Mouse (Mus musculus) CH12.LX (cell line): ENCODE measurements around the gene Tnfrsf21.

Source experiments
- CTCF ChIP-seq, 2 experiments: IDR thresholded peaks in 1 of 2; conservative IDR thresholded peaks in 1 of 2; 2 replicates each; pipeline ENCODE4 v1.5.1; 2011 to 2012; ENCODE audit warnings: low read depth in 2 of 2, low read length in 2 of 2, improper control_type of control experiment in 1 of 2, inconsistent platforms in 1 of 2, mild to moderate bottlenecking in 1 of 2, moderate library complexity in 1 of 2
- ELF1 ChIP-seq: IDR thresholded peaks from 2 replicates; pipeline ENCODE4 v1.6.1; 2014; ENCODE audit warnings: low read depth, mild to moderate bottlenecking, inconsistent platforms, low read length, improper control_type of control experiment
- EP300 ChIP-seq: IDR thresholded peaks from 2 replicates; pipeline ENCODE4 v1.6.1; 2011; ENCODE audit warnings: low read length, improper control_type of control experiment
- IRF4 ChIP-seq: IDR thresholded peaks from 2 replicates; pipeline ENCODE4 v1.6.1; 2014; ENCODE audit warnings: low read depth, mild to moderate bottlenecking, inconsistent platforms, low read length, improper control_type of control experiment
- JUND ChIP-seq: conservative IDR thresholded peaks from 2 replicates; pipeline ENCODE4 v1.6.1; 2011; ENCODE audit warnings: low read depth, low read length, improper control_type of control experiment
- MAX ChIP-seq: IDR thresholded peaks from 2 replicates; pipeline ENCODE4 v1.6.1; 2011; ENCODE audit warnings: low read length, improper control_type of control experiment
- NELFE ChIP-seq: IDR thresholded peaks from 2 replicates; pipeline ENCODE4 v1.6.1; 2011; ENCODE audit warnings: low read depth, low read length, improper control_type of control experiment
- POLR2A ChIP-seq: IDR thresholded peaks from 2 replicates; pipeline ENCODE4 v1.6.1; 2011; ENCODE audit warnings: low read depth, mild to moderate bottlenecking, improper control_type of control experiment, low read length
- POLR2AphosphoS2 ChIP-seq: IDR thresholded peaks from 2 replicates; pipeline ENCODE4 v1.6.1; 2011; ENCODE audit warnings: low read depth, low read length, improper control_type of control experiment
- SIN3A ChIP-seq: IDR thresholded peaks from 2 replicates; pipeline ENCODE4 v1.6.1; 2012; ENCODE audit warnings: low read length, improper control_type of control experiment, inconsistent platforms
- SMC3 ChIP-seq: IDR thresholded peaks from 2 replicates; pipeline ENCODE4 v1.6.1; 2011; ENCODE audit warnings: low read depth, low read length, improper control_type of control experiment
- TCF12 ChIP-seq: IDR thresholded peaks from 2 replicates; pipeline ENCODE4 v1.6.1; 2014; ENCODE audit warnings: low read depth, mild to moderate bottlenecking, inconsistent platforms, low read length, improper control_type of control experiment
- ZC3H11A ChIP-seq: IDR thresholded peaks from 2 replicates; pipeline ENCODE4 v1.6.1; 2012; ENCODE audit warnings: low read depth, mild to moderate bottlenecking, inconsistent platforms, low read length, improper control_type of control experiment
- ZNF384 ChIP-seq: IDR thresholded peaks from 2 replicates; pipeline ENCODE4 v1.6.1; 2012; ENCODE audit warnings: low read depth, low read length, improper control_type of control experiment, inconsistent platforms

DNA sequence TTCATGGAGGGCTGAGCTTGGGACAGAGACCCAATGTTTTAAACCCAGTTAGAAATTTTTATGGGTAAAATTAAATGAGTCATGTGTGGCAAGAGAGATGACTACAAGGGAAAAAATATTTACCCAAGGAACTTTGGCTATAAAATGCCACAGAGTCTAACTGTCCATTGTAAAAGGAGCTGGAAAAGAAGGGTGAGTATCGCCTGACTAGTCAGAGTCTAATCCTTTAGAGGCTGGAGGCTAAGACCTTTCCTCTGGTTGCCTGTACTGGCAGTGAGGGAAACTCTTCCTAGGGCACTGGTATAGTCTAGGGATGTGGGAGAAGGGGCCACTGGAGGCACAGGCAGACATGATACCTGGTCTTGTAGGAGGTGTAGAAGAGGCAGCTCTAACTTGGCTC lies 36.4 kb downstream of the Tnfrsf21 start:
- no peak for TF ChIP-seq CTCF (conservative IDR thresholded peaks at IDR 0.05 in 1 of 2, IDR thresholded peaks at IDR 0.05 in 1 of 2; ENCODE audit: low read depth in 2 of 2, low read length in 2 of 2)
- TF ChIP-seq POLR2A, result no peak
- TF ChIP-seq POLR2AphosphoS2, result no peak
- no peak for TF ChIP-seq EP300
- no peak for TF ChIP-seq ELF1
- no peak for TF ChIP-seq TCF12
- TF ChIP-seq IRF4, result no peak
- TF ChIP-seq ZC3H11A, result no peak
- no peak for TF ChIP-seq SIN3A
- TF ChIP-seq SMC3, result no peak
- TF ChIP-seq MAX, result no peak
- TF ChIP-seq ZNF384, result no peak
- no peak for TF ChIP-seq JUND
- TF ChIP-seq NELFE, result no peak
